Mouse (Mus musculus): ENCODE data around the gene Cacna1g.

DNA sequence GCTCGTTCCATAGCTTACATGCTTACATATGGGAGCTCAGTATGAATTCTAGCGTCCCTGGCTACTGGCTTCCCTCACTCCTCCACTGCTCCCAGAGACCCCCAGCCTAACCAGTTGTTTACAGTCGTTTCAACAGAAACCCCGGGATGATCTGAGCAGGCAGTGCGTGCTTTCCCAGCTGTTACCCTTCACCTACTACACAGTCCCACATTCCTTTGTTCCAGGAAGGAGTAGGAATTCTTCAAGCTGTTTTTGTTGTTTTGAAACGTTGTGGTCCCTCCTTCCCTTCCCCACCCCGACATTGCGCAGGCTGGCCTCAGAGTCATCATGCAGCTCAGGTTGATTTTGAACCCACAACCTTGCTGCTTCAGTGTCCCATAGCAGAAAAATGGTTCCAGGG is 26.4 kb upstream of the Cacna1g start:
- TF ChIP-seq GATA1 (IDR thresholded peaks at IDR 0.05; ENCODE audit: borderline replicate concordance, low read length) (no peak), FLI1 (IDR thresholded peaks at IDR 0.05; ENCODE audit: low read length) (no peak)

Measured in megakaryocyte, embryonic 14.5 days (primary cell).